Mouse (Mus musculus): ENCODE measurements at regions not wholly inside any gene's neighbourhood (a gene's known extent, or its start where the extent isn't known, plus 50 kb on each side); places are given as distances from the start of the nearest gene placed in this dataset.

DNA sequence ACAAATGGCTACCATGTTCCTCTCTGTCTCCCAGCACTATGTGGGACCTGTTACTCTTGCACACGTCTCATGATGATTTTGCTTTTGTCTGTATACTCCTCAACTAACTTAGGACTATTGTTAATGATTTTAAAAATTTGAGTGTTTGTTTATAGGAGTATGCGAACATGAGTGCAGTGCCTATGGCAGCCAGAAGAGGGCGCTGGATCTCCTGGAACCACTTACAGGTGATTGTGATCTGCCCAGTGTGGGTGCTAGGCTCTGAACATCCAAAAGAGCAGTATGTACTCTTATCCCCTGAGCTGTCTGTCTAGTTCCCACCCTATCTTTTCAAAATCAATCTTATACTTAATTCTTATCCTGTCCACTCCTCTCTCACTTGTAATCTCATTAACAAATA lies 56.2 kb upstream of the Pld5 start:
- Histone ChIP-seq H3K4me1 (ENCODE audit: control insufficient read depth, insufficient read depth, low read length) (no peaks in the 10 kb centered on the region), H3K4me3 (ENCODE audit: insufficient read depth, low read depth, low read length) (no peak overlapping the region), H3K27ac (replicated peaks; ENCODE audit: insufficient read depth, low read depth, low read length) (no peak overlapping the region), H3K27me3 (ENCODE audit: control insufficient read depth, insufficient read depth, low read length) (no peaks in the 10 kb centered on the region), H3K9ac (ENCODE audit: low read depth, low read length) (no peak overlapping the region), H3K79me2 (ENCODE audit: control insufficient read depth, insufficient read depth, low read length) (no peaks in the 10 kb centered on the region), H3K36me3 (ENCODE audit: control insufficient read depth, insufficient read depth, low read length) (no peaks in the 10 kb centered on the region)
- TF ChIP-seq POLR2A (IDR thresholded peaks at IDR 0.05; ENCODE audit: extremely low read depth, insufficient read depth, low read length) (no peak), CTCF (IDR thresholded peaks at IDR 0.05; ENCODE audit: low read depth, low read length) (no peak)
- no peak for DNase-seq (ENCODE audit: extremely low read depth, low read depth, low spot score)
- 56% methylated on average over 3 of the region's 3 CpGs for WGBS
